Mouse (Mus musculus) lung, postnatal 4 days (tissue): ENCODE results near the gene Eif2ak1.
A peak's percentile ranks its signal among the peaks of the same experiment; 100 is the strongest.

Source experiments
- DNase-seq, 2 experiments: peaks; one replicate each; pipeline ENCODE4 v3.0.0; 2021

The Eif2ak1 gene

DNA sequence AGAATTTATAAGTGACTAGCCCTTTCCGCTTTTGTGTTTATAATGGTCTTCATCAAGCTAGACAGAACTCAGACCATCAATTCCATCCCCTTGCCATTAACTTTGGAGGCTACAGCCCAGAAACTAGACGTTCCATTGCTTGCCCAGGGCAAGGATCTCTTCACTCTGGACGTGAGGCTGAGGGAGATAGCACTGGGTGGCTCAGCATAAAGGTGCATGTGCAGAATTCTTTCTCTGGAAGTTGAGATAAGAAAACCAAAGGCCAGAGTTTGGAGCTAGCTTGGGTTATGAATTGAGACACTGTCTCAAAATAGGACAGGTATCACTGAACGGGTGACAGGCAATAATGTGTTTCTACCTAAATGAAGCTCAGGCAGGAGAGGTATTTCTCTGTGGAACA, 86.2 kb downstream of the Eif2ak1 start:
- DNase-seq: no peak

DNA sequence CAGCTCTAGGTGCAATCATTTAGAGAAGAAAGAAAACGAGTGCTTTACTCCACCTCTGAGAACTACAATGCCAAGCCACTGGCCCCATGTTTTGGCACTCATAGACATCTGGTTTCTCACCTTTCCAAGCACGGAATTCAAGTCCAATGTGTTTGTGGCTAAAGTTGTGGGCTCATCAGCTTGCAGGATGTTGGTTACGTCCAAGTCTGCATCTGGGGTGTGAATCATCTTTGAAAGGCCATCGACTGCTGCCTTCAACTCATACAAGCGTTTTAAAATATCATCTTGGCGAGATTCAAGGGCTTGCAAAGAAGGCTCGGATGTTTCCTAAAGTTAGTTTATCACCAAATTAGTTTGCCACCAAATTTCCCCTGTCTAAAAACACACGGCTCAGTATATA, 88.8 kb downstream of the Eif2ak1 start:
- DNase-seq: no peak

DNA sequence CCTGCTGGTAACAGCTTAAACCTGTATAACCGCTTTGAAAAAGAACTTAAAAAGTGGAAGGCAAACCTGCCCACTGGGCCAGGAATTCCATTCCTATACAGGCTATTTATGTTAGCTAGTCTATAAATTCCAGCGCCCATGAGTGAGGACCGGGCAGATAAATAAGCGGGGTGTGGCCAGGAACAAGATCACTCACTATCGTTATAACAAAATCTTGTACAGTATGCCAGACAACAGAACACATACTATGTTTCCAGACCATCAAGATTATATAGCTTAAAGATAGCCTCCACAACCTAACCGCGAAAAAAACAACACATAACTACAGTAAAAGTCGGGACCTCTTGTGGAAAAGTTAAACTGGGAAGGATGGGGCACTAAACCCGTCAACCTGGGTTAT, 91.3 kb downstream of the Eif2ak1 start:
- DNase-seq: no peak

DNA sequence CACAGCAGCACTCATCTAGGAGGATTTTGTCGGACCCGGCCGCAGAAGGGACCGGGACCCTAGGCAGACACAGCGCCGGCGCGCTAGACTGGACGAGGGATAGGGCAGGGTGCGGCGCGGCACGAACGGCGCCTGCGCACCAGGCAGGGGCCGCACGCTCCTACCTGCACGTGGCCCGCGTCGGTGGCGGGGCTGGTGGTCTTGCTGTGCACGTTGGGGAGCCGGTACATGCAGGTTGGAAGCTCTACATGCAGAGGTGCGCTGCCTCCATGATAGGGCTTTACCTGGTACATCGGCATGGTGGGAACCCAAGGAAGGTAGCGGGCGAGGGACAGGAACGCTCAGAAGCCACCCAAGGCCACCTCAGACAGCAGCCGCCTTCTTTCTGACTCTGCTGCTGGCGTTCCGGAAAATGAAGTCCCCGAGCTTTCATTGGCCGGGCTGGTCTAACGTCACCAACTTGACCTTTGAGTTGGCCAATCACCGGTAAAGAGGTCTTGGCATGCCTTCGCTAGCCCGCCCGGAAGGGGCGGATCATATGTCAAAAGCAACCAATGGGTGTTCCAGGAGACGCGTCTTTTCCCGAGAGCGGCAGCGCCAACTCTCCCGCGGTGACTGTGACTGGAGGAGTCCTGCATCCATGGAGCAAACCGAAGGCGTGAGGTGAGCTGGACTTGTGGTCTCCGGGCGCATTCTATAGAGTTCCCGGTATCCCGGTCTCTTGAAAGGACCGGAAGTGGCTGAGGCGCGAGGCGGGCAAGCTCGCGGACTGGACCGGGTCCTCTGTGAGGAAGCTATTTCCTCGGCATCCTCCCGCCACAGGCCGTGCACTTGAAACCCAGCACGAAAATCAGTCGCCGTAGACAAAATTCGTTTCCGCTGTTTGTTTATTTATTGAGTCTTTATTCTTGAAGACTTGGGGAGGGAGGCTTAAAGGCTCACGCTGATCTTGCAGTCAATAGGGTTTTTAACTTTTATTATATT, 92.1 kb downstream of the Eif2ak1 start, which contains the start of the genes Aimp2 and Pms2:
Aimp2 (minus strand) TSS at position 431 of the 984 bp plus-strand sequence.
Pms2 (plus strand) TSS at position 548 of the 984 bp plus-strand sequence.
- peak; percentile 96 to 97 for DNase-seq

DNA sequence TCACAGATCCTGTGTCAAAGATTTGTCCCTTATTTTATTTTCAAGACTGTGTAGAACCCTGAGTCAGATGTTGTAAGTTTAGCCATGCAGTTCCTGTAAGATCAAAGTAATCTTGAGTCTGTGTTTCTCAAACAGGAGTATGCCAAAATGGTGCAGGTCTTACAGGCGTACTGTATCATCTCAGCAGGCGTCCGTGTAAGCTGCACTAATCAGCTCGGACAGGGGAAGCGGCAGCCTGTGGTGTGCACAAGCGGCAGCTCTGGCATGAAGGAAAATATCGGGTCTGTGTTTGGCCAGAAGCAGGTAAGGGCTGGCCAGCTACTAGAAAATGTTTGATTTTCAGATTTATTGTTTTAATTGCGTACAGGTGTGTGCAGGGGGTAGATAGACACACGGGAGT, 98.6 kb downstream of the Eif2ak1 start:
- no peak for DNase-seq

DNA sequence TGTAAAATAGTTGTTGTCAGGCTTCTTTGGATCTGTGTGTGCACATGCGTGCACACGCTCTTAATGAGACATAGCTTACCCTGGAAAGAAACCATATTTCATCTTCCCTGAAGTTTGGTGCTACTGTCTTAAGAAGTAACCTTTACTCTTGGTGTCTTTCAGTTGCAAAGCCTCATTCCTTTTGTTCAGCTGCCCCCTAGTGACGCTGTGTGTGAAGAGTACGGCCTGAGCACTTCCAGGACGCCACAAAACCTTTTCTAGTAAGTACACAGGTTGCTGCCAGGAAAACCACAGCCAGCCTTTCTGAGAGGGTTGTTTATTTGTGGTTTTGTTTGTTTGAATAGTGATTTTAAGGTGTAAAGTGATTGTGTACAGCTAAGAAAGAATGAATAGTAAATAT, 99.8 kb downstream of the Eif2ak1 start:
- peak; percentile 42 to 71 for DNase-seq

DNA sequence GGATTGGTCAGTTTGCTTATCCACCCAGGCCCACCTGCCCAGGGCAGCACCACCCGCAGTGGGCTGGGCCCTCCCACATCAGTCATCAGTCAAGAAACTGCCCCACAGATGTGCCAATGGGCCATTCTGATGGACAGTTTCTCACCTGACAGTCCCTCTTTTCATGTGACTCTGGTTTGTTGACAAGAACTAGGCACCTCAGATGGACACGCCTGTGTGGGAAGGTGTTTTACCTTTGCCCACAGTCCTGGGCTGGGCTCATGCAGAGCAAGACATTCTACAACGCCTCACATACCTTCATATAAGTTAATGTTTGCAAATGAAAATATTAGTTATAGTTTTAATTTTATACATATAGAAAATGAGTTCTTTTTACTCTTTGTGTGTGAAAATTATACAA, 100.5 kb downstream of the Eif2ak1 start:
- DNase-seq: no peak

DNA sequence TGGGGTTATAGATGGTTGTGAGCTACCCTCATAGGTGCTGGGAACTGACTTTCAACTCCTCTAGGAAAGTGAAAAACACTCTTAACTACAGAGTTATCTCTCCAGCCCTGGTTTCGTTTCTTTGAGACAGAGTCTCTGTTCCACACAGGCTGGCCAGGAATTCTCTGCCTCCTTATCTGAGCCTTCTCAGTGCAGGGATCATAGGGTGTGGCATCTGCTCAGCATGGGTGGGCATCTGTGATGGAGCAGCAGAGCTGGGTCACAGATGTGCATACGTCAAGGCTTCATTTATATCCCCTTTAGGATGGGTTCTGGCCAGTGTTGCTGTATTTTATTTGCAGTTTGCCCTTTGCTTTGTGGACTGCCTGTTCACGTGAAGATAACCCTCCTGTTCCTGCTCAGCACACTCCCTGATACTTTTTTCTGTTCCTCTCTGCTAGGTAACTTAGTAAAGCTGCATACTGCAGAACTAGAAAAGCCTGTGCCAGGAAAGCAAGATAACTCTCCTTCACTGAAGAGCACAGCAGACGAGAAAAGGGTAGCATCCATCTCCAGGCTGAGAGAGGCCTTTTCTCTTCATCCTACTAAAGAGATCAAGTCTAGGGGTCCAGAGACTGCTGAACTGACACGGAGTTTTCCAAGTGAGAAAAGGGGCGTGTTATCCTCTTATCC, 107.3 kb downstream of the Eif2ak1 start:
- DNase-seq: no peak

DNA sequence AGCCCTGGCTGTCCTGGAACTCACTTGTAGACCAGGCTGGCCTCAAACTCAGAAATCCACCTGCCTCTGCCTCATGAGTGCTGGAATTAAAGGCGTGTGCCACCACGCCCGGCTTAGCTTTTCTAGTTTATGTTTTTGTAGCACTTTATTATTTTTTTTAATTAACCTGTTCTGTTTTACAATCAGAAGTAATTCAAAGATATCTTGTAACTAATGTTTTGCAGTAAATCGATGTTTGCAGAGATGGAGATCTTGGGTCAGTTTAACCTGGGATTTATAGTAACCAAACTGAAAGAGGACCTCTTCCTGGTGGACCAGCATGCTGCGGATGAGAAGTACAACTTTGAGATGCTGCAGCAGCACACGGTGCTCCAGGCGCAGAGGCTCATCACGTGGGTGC, 110.3 kb downstream of the Eif2ak1 start, which contains the start of gene Gm42421:
Gm42421 (plus strand) TSS at position 301 of the 400 bp plus-strand sequence.
- no peak for DNase-seq

DNA sequence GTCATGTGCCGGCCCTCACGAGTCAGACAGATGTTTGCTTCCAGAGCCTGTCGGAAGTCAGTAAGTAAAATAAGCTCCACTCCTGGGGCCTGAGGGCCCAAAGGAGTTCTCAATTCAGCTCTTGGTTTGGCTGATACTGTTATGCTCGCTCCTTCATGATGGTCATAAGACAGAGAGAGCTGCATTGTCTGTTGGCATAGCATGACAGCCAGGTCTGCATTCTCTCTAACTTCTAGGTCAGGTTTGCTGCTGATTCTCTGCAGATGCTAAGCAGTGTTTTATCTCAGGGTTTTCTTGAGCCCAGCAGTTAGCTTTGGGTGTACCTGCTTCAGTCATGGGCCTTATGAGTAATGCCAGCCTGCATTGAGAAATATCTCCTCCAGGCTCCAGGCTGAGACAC, 111.7 kb downstream of the Eif2ak1 start:
- DNase-seq: no peak

DNA sequence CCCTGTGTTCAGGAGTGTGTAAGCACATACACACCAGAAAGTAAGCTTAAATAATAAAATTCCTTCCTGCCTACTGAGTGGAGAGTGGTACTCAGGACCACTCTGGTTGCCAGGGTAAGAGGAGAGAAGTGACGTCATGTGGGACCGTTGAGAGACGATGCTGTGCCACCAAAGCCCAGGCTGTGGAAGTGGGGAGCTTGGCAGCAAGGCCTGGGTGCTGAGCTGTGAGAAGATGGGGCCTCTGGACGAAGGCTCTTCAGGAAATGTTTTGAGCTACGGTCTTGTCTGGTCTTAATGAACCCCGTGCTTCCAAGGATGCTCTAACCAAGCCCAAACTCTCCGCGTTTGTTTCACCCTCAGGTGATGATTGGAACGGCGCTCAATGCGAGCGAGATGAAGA, 113.1 kb downstream of the Eif2ak1 start:
- no peak for DNase-seq

DNA sequence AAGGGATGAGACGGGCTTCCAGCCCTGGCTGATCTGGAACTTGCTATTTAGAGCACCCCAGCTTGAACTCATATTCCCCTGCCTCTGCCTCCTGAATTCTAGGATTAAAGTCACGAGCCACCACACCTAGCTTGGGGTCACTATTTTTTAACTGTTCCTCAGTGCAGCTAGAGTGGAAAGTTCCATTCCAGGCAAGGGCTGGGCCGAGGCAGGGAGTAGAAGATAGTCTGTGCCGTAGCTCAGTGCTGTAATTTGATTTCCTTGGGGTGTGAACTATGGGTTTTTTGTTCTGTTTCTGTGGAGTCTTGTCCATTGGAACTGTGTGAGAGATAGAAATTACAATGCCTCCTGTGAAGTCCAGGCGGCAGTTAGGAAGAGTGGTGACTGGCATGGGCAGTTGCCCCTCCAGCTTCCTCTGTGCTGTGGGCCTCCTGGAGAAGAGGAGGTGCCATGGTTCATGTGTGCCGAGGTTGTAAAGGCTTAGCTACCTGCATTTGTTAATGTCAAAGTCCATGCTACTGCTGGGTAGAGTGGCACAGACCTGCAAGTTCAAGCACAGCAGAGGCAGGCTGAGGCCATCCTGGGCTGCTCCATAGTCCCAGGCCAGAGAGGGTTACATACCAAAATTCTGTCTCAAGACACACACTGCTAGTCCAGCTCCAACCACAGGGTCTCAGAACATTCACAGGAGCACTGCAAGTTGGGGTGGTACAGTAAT, 114.4 kb downstream of the Eif2ak1 start:
- no peak for DNase-seq

DNA sequence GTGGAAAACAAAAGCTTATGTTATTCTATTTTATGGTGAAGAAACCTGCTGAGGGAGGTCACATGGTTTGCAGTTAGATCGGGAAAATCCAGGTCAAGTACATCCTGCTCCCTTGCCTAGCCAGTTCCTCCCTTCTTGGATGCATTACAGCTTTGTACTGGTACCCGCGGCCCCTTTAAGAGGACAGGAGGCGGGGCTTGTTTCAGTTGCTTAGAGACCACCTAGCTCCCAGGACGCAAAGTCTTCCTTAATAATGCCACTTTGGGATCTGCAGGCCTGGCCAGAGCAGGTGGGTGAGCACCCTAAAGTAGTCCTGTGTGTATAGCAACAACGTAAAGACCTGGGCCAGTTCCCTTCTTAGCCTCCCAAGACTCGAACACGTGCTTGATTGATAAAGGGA, 115.2 kb downstream of the Eif2ak1 start, which contains the start of gene Rsph10b:
Rsph10b (plus strand) TSS at position 205 of the 400 bp plus-strand sequence.
- peak; percentile 29 to 52 for DNase-seq

DNA sequence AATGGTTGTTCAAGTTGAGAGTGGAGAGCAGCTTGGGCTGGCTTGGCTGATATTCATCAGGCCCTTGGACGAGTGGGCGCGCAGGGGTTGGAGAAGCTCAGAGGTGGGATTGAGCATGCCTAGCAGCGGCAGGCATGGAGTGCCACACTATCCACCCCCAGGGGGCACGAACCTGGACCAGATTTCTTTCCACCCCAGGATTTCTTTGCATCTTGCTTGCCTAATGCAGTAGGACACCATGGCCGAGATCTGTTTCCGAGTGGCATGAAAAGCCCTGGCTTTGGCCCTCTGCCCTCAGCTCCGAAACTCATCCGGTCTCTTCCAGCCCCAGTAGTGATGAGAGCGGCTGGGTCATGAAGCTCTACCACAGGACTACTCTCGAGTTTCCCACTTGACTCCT, 115.8 kb downstream of the Eif2ak1 start:
- no peak for DNase-seq

DNA sequence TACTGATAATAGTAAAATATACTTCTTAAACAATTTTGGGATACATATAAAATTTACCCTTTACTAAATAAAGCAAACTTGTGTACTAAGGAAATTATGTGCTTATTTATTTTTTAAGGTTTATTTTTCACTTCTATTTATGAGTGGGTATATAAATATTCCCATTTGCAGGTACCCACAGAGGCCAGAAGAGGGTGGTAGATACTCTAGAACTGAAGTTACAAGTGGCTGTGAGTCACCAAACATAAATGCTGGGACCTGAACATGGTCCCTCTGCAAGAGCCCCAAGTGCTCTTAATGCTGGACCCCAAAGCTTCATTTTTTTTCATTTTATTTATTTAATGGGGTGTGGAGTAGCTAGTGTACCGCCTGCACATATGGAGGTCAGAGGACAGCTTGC, 116.3 kb downstream of the Eif2ak1 start:
- DNase-seq: no peak

DNA sequence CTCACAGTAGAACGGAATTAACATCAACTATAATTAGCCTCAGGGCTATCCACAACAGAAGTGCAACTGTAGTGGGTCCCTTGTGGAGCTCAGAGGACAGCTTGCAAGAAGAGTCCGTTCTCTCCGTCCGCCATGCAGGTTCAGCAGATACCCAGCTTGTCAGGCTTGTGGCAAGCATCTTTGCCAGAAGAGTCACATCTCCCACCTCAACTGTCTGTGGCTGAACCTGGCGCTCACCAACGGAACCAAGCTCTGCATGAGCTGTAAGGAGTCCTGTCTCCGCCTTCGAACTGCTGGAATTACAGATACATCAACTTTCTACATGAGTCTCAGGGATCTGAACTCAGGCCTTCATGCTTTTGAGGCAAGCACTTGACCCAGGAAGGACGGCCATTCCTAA, 118.6 kb downstream of the Eif2ak1 start:
- DNase-seq: no peak

DNA sequence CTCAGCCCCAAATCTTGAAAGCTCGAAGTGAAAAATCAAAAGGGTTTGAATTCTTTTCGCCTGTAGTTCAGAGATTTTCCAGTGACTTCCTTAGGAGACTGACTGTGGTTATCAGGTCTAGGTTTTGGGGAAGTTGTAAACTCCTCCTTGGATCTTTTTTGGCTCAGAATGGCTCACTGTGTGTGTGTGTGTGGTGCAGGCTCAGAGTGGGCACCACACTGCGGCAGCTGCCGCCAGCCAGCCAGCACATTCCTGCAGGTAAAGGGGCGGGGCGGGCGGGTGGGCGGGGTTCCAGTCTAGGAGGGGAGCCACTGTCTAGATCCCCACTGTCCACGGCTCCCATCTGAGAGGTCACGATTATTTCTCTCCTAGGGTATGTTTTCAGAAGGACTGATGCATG, 124.0 kb downstream of the Eif2ak1 start:
- DNase-seq: no peak

DNA sequence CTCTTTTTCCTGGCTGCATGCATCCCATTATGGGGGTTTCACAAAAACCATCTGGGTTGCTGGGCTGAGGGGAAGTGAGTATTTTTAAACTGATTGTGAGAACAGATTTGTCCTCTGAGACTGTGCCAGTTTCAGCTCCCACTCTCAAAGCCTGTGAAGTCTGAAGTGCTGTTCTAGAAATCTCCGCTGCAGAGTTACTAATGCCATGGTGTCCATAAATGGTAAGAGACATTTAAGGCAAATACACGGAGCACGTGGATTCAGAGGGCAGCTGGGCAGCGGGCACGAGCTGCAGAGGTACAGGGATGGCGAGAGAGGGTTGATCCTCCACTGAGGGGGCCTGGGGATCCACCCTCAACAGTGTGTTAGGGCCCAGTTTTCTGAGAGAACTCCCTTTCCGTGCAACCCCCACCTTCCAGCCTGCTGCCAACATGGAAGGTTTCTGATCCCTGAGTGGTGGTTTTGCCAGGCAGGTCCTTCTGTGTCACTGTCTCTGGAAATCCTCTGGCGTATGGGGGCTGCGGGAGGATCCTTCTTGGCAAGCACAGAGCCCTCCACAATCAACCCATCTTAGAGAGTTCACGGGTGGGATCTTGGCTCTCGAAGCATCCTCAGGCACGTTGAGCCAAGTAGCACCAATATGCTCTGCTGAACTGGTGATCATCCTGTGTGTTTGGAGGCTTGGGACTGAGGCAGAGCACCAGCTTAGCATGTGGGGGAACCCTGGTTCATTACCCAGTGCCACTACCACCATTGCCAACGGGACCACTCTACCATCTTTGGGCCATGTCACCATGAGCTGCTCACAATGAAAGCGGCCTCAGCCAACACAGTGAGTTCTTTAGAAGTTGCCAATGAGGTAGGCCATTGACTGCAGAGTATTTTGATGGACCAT, 125.9 kb downstream of the Eif2ak1 start:
- no peak for DNase-seq

DNA sequence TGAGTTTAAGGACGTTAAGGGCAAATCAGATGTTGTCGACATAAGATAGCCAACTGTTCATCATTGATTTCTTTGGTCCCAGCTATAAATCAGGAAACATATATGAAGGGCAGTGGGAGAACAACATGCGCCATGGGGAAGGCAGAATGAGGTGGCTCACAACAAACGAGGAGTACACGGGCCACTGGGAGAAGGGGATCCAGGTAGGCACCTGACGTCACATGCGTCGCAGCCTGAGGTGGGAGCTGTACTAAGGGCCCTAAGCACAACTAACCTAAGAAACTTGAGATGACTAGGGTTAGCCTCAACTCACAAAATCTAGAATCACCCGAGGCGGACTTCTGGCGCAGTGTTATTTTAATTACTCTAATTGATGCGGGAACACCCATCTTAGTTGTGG, 130.8 kb downstream of the Eif2ak1 start:
- no peak for DNase-seq

DNA sequence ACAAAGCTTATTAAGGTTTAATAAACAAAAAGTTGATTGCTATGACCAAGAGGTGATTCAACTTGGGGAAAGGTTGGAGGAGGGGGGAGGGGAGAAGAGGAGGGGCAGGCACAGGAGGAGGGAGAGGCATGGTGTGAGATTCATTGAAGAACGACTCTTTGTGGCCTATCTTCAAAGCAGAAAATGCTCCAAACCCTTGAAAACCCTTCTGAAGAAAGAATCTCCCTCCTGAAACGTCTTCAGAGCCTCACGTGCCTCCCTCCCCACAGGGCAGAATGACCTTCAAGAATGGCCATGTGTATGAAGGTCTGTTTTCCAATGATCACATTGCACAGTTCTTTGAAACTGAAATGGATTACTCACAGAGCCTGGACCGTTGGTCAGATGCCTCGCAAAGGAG, 132.4 kb downstream of the Eif2ak1 start:
- no peak for DNase-seq
